Mouse (Mus musculus): ENCODE results near the gene Ankrd24. TPM values are rescaled to one million over a fixed set of nuclear protein-coding genes. Genes with fewer than 3 reads are reported as not detected.
"Not testable (repeated sequence)": the region's sequence is repeated elsewhere in the genome, so short reads cannot be mapped to it uniquely, and the experiment has no call there.

The Ankrd24 gene
- total RNA-seq, 2 experiments from 2014 or later = 31.6 to 41.0 TPM

DNA sequence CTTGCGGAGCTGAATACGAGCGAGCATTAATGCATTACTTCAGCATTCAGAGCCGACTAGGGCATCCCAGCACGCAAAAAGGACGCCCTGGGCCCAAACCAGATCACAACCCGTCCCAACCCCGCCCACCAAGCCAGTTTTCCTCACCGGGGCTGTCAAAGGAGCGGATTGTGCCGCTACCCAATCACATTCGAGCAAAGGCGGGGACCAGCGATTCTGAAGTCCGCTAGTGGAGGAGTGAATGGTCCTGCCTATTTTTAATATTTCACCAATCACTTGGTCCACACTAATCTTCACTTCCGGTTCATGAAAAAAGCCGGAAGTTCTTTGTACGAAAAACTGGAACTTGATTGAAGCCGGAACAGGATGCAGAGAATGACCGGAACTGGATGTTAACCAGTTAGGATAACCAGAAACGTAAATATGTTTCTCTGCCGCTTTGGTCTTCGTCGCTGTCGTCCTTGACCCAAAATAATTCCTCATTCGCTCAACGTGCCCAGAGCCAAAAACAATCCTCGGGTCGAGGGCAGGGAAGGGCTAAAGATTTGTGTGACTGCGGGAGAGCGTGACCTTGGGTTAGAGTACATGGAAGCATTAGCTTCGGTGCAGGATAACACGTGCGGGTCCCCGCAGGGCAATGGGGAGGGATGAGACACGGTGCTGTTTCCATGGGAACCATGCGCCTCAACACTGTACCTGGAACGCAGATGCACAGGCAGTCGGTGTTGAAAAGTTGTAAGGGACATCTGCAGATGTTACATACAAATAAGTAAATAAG lies 22.2 kb upstream of the Ankrd24 start, which contains the start of gene BC025920:
BC025920 (plus strand) TSS at position 297 of the 778 bp plus-strand sequence.
- peak; percentile 92 for DNase-seq

DNA sequence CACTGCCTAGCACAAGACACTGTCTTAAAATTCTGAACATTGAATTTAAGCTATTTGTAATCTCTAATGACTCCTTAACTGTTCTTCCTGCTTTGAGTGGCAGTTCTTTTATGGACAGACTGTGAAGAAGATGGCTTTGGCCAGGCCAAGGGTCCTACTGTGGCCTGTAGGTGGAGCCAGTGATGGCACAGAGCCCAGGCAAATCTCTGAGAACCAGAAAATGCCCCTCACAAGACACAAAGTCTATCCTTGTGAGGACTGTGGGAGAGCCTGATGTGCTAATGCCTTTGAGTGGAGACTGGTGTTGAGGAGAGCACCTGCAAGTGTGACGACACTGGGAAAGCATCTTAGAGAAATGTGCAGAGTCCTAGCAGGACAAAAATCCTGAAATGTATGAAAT lies 20.0 kb upstream of the Ankrd24 start:
- no peak for DNase-seq

DNA sequence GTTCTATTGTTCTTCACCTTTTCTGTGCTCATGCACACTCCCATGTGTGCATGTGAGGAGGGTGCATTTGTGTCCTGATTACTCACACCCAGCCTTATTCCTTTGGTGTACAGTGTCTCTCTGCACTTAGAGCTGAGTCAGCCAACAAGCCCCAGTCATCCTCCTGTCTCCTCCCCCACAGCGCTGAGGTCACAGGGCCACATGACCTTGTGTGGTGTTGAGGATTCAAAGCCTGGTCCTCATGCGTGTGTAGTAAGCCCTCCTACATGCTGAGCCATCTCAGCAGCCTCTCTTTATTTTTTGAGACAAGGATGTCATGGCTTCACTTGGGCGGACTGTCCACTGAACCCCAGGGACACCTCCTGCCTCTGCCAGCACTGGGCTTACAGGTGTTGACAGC lies 15.6 kb upstream of the Ankrd24 start:
- DNase-seq = no peak

DNA sequence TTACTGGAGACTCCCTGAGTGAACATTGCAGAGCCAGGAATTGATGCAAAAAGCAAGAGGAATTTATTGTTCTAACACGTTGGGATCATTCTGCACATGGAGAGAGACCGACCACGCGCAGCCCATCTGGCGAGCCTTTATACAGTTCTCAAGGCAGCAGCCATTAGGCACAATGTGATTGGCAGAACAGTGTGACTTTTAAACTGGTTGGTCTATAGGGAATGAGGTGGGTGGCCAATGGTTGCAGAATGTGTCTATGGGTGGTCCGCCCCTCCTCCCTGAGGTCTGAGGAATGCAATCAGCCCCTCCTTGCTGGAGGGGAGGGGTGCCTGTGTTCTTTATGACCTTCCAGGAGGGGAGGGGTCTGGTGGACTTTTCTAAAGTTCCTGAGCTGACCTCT lies 12.9 kb upstream of the Ankrd24 start:
- peak; percentile 64 to 69 for DNase-seq

DNA sequence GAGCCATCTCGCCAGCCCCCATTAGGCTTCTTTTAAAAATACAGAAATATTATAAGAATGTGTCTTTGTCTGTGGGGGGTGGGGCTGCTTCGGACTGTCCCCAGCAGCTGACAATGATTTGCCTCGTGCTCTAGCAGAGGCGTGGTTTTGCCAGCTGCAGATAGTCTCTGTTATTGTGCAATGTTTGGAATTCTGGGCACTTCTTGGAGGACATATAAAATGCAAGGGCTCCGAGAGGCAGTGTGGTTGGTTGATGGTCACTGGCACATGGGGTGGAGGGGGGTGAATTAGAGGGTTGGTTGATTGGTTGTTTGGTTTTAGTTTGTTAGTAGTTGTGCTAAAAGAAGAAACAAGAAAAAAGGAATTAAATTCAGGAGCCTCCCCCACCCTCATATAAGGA lies 8.4 kb upstream of the Ankrd24 start:
- no peak for DNase-seq

DNA sequence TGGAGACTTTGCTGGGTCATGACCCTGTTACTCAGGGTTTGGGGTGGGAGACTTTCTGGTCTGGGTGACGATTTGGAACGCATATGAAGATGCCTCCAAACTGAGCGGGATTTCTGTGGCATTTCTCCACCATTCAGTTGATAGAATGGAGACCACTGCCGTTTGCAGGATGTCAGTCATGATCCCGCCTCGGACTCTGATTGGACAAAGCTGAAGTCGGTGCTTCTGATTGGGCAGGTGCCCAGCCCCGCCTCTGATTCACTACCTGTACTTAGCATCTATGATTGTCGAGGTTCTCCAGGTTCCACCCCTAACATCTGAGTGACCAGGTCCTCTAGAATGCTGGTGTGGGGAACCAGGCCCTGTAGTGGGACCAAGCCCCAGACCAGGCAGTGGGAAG lies 7.6 kb upstream of the Ankrd24 start:
- no peak for DNase-seq

DNA sequence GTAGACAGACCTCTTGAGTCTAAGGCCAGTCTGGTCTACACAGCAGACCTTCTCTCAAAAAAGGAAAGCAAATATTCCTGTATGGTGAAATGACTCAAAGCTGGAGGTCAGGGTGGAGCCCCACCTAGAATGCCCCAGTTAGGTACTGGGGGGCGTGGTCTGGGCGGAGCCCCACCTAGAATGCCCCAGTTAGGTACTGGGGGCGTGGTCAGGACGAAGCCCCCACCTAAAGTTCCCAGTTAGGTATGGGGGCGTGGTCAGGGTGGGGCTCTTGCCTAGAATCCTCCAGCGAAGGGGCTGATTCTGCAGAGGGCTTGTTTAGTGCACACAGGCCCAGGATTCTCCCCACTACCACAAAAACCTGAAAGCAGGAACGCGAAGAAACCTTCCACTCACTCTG lies 4.9 kb upstream of the Ankrd24 start:
- no peak for DNase-seq

DNA sequence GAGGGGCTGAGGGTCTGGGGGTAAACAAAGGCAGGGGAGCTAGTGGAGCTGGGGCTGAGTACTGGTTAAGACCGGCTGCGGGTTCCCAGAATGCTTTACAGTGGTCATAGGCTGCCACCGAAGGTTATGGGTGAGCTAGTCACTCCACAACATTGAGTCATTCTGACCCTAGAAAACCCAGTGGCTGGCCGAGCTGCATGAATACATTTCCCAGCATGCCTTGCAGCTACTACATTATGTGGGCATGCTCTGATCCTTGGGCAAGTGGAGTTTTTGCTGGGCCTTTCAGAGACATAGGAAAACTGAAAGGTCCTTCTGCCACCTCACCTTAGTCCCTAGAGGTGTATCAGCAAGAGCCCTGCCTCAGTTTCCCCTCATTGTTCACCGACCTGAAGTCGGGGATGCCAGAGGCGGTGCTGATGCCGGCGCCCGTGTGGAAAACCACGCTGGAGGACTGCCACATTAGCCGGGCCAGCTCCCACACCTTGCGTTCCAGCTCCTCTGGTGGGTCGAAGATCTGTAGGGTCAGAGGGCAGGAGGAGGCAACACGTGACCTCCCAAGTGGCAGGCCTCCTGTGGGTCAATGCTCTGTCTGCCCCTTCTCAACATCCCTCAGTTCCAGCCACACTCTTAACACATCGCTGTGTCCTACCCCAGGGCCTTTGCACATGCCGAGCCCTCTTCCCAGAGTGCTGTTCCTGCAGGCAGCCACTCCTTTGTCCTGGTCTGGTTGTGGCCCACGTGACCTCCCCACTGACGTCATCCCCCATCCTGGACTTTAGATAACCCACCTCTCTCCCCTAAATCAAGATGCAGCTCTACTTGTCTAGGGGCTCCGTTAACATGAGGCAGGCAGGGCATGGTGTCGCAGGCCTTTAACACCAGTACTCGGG lies 2.0 kb upstream of the Ankrd24 start:
- no peak for DNase-seq

DNA sequence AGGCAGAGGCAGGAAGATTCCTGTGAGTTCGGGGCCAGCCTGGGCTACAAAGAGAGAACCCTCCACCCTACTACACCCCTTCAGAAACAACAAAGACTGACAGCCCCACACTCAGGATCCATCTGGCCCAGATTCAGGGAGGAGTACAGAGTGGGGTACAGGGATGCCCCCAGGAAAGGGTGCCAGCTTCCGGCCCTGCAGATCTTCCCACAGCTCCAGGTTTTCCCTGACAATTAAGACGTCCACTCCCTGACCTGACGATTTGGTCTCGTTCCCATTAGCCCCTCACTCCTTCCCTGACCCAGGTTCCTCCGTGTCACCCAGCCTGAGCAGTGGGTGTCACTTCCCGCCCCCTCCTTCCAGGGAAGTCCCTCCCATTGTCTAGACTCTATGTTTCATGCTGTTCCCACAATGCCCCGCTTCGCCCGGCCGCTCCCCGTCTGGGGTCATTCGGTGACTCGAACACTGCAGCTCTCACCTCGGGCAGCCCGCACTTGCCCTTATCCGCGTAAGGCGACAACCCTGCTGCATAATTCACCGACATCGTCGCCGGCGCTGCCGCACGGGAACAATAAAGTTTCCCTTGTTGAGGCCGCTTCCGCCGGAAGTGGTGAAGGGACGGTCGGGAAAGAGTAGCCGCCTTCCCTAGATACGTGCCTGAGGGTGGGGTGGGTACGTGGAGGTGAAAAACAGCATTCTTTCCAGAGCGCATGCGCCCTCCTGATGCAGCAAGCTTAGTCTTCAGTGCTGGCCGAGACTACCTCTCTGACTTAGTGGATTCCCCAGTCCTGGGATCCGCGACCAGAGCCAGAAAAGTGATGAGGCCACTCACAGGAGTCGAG lies 1.1 kb upstream of the Ankrd24 start, which contains the start of gene Sirt6:
Sirt6 (minus strand) TSS at position 804 of the 842 bp plus-strand sequence.
- peak; percentile 89 to 93 for DNase-seq

DNA sequence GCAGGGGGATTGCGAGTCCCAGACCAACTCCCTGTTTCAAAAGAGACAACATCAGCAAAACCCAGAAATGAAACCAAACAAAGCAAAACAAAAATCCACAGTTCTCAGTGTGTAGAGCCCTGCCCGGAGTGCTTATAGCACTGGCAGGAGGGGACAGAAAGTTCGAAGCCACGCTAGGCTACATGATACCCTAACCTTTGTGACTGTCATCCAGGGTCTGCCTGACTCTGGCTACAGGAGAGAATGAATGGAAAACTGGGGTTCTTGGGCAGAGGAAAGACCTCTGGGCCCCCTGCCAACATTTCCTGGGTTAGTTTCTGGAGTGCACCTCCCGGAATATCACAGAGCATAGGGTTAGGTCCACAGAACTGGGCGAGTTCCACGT lies 512 bp upstream of the Ankrd24 start:
- no peak for DNase-seq

DNA sequence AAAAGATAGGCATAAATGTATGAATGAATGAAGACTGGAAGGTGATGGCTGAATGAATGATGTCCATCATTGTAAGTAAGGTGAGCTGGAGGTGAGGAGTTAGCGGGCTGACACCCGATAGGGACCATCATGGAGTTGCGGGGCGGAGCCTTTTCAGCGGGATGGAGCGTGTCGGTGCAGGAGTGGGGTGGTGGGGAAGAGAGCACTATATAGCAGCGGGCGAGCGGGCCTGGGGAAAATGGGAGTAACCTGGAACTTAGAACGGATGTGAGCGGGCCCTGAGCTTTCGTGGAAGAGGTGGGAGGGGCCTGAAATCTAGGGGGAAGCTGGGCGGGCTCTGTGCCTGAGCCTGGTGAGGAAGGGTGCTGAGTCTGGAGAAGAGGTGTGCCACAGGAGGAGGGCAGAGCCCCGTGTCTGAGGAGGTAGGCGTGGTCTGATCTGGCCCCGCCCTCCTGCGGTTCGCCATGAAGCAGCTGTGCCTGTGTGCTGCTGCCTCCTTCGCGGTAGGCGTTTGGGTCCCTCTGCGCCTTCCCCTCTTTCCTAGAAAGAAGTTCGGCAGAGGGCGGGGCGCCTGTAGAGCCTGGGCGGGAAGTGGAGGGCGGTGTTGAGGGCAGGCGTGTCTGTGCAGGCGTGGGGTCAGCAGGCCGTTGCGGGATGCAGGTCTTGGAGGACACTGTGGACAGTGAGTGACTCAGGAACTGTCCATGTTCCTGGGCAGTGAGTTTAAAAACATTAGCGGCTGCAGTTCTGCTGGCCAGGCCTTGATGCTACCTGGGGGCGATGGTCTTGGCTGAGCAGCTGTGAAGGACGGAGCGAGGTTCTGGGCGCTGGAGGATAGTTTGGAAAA lies 5.1 kb downstream of the Ankrd24 start:
- peak; percentile 72 to 80 for DNase-seq

DNA sequence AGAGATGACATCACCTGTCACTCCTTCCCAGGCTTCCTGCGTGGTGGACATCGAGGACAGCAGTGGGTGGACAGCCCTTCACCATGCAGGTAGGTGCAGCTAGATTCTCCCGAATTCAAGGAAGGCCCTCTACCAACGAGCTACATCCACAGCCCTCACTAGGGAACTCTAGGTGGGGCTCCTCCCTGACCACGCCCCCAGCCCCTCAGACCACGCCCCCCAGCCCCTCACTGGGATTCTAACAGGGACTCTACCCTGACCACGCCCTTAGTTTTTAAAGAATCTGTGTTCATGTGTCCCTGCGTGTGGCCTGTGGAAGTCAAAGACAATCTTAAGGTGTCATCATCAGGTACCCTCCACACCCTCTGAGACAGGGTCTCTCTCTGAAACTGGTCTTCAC lies 8.0 kb downstream of the Ankrd24 start:
- no peak for DNase-seq

DNA sequence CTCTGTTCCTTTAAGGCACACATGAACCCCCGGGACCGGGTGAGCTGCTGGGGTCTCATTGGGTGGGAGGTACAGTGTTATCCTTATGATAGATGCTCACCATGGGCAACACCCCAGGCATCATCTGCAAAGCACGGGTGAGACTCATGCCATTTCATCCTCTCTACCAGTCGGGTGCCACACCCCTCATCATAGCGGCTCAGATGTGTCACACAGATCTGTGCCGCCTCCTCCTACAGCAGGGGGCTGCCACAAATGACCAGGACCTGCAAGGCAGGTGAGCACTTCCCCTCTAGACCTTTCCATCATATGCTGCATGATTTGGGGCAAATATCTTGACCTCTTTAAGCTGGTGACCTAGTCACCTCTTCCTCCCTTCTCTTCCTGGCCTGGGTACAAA lies 9.8 kb downstream of the Ankrd24 start:
- DNase-seq = no peak

DNA sequence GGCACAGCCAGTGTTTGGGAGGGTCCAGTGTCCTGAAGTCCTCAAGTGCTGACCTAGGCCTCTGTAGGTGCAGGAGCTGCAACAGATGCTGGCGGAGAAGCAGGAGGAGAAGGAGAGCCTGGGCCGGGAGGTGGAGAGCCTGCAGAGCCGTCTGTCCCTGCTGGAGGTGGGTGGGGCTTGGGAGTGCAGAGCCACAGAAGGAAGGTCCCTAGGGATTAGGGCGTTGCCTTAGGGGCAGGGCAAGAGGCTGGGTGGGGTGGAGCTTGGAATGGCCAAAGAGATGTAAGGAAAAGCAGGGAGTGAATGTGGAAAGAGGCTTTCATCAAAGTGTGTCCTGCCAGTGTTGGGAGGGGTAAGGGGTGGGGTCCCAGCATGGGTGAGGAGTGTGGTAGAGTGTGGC lies 12.5 kb downstream of the Ankrd24 start:
- not testable (repeated sequence) for DNase-seq

DNA sequence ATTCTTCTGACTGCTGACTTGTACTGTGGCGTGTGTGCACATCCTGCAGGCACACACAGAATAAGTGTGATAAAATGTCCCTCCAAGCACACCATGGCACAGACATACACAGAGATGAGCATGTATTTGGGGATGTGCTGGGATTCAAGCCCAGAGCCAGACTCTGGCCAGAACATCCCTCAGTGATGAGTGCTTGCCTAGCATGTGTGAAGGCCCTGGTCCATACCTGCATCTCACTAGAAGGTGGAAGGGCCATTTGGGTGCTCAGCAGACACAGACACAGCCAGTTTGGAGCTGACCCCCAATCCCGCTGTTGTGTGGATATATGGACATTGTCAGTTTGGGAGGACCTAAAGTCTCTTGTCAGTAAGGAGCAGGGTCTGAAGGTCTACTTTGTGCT lies 13.2 kb downstream of the Ankrd24 start:
- DNase-seq = no peak

DNA sequence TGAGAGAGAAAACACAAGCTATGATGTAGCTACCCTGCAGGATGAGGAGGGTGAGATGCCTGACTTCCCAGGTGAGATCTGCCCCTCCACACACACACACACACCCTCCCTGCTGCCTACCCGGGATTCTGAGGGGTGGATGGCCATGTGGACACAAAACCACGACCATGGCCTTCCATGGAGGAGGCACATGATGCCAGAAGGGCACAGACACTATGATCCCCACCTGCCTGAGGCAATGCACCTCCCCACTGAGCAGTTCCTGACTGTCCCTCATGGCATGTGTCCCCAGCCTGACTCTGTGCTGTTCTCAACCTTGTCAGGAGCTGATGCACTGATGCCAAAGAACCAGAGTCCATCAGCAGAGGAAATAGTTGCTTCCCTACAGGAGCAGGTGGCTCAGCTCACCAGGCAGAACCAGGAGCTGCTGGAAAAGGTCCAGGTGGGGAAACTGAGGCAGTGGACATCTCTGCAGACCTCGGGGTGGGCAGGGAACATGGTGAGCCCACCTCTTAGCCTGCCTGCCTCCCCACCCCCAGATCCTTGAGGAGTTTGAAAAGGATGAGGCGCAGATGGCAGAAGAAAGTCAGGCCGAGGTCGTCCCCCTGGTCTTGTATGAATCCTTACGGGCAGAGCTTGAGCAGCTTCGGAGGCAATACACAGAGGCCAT lies 13.8 kb downstream of the Ankrd24 start:
- no peak for DNase-seq

DNA sequence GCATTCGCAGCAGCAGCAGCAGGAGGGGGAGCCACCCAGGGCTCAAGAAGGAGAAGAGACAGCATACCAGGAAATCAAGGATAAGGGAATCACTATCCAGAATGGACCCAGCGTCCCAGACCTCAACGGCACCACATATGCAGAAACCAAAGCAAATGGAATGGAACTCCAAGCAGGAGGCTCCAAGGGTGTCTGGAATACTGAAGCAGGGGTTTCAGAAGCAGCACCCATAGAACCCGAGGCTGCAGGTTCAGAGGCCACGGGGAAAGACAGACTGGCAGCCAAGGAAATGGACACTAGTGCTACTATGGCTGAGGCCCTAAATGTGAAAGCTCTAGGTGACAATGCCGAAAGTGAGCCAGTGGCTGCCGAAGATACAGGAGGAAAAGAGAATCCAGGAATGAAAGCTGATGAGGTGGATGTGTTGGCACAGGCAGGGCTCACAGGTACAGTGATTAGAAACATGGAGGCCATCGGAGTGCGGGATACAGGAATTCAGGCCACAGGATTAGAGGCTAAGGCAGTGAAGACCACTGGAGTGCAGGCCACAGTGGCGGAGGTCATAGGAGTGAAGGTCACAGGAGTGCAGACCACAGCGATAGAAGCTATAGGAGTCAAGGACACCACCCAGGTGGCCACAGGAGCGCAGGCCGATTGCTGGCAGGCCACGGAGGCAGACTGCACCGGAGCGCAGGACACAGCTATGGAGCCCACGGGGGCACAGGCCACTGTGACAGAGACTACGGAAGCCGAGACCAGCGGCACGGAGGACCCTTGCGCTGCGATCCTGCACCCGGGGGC lies 14.5 kb downstream of the Ankrd24 start:
- no peak for DNase-seq

DNA sequence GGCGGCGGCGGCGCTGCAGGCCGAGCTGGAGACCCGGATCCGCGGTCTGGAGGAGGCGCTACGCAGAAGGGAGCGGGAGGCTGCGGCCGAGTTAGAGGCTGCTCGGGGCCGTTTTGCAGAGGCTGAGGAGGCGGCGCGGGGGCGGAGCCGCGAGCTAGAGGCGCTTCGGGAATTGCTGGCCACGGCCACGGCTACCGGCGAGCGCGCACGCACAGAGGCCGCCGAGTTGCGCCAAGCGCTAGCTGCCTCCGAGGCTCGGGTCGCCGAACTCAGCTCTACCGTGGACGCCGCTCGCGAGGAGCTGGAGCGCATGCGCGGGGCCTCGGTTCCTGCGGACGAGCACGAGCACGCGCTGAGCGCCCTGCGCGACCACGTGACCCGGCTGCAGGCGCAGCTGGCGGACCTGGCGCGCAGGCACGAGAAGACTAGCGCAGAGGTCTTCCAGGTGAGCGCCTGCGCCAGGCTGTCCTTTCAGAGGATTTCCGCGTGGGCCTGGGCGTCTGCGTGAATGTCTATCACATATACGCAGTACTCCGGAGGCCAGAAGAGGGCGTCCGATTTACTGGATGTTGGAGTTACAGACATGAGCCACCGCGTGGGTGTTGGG lies 15.2 kb downstream of the Ankrd24 start:
- peak; percentile 95 to 96 for DNase-seq

DNA sequence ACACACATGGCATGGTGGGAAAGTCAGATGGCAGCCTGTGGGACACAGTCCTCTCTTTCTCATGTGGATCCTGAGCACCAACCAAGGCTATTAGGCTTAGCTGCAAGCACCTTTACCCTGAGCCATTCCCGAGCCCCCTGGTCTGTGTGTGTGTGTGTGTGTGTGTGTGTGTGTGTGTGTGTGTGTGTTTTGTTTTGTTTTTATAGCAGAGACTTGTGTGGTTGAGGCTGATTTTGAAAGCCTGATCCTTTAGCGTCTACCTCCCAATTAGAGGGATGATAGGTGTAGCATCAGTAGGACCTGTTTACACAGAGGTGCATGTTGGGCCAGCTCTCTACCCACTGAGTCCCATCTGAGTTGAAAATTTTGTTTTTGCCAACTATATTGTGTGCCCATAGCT lies 15.8 kb downstream of the Ankrd24 start:
- no peak for DNase-seq

DNA sequence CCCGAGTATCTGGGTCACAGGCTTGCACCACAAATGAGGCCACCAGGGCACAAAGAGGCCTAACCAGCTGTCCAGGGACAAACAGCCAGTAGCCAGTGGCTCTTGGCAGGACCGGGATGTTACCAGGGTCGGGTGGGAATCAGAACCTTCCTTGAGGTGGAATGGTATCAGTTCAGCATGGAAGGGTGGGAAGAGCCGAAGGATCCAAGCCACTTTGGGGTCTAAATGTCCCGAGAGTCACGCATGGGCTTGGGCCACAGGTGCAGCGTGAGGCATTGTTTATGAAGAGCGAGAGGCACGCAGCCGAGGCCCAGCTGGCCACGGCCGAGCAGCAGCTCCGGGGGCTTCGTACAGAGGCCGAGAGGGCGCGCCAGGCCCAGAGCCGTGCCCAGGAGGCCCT lies 16.4 kb downstream of the Ankrd24 start:
- peak in 1 of 2 experiments; percentile 1 for DNase-seq

Measured in layer of hippocampus, postnatal 36 days (tissue).